Mouse (Mus musculus): Measurements from ENCODE around the gene Stab1. TPM values are rescaled to one million over a fixed set of nuclear protein-coding genes. Genes with fewer than 3 reads are reported as not detected.

The Stab1 gene
- polyA plus RNA-seq, 1 experiment from 2014 or later = 76.1 TPM

DNA sequence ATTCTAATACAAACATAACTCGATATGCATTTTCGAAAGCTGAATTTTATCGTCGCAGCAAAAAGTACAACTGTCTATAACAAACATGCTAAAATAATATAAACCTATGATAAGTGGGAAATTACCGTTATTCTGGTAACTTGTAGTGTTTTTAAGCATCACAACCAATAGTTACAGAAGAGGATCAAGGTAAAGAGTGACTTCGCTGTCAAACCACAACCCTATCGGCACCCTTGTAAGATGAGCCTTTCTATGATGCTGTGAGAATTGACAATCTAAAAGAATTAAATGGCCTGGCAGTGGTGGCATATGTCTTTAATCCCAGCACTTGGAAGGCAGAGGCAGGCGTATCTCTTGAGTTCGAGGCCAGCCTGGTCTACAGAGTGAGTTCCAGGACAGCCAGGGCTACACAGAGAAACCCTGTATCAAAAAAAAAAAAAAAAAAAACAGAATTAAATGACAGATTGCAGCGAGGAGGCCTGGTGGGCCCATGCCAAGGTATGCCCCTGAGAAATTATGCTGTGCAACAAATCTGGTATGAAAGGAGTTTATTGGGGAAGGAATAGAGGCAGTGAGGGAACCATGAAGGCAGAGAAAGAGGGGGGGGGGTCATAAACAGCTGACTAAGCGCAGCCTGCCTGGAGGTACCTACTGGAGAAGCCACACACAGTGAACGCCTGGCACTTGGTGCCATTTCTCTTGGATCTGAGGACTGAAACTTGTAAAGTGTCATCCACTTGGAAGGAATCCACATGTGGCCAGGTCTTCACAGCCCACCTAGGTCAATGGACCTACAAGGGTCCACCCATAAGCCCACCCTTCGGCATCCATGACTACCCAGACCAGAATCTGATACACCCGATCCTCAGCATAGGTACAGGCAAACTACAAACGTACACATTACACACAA is 38.9 kb downstream of the Stab1 start:
- Histone ChIP-seq H3K4me1 (ENCODE audit: control insufficient read depth, insufficient read depth, low read length) (peaks cover 61% of the 10 kb centered on the region), H3K9me3 (ENCODE audit: control insufficient read depth, low read length) (no peaks in the 10 kb centered on the region), H3K9ac (ENCODE audit: low read depth, low read length) (no peak overlapping the region), H3K27me3 (replicated peaks; ENCODE audit: control insufficient read depth, insufficient read depth, low read length) (no peaks in the 10 kb centered on the region), H3K27ac (replicated peaks; ENCODE audit: low read depth, low read length) (peak overlapping the region; percentile 84), H3K4me3 (ENCODE audit: low read depth, low read length) (peak overlapping the region; percentile 69), H3K4me2 (ENCODE audit: low read depth, low read length) (peak overlapping the region; percentile 74), H3K36me3 (ENCODE audit: control insufficient read depth, insufficient read depth, low read length) (peaks cover 6% of the 10 kb centered on the region)
- ATAC-seq (ENCODE audit: low read depth) (no peak), DNase-seq (ENCODE audit: low spot score) (no peak)
- 63% methylated on average over 14 of the region's 15 CpGs for WGBS

DNA sequence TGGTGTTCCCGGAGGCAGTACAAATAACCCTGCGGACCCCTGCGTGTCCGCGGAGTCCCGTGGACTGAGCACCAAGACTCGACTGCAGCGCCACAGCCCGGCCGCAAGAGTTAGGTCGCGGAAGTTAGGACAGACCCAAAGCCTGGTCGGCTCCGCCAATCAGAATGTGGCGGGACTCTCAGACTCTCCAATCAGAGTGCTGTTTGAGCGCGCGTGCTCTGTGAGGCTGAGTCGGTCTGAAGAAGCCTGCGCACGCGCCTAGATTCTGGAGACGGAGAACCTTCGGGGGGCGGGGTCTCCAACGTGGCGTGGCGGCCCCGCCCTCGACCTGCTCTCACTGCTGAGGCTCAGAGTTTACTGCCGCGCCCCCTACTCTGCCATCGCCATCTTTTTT is 39.6 kb downstream of the Stab1 start, which contains the start of gene Smim4:
Smim4 (minus strand) TSS at position 131 of the 394 bp plus-strand sequence.
- Histone ChIP-seq H3K4me3 (ENCODE audit: low read depth, low read length) (peak within 1 kb of the TSS; percentile 69), H3K9me3 (ENCODE audit: control insufficient read depth, low read length) (no peaks in the 10 kb centered on the region), H3K9ac (ENCODE audit: low read depth, low read length) (peak within 1 kb of the TSS; percentile 84), H3K4me2 (ENCODE audit: low read depth, low read length) (peak within 1 kb of the TSS; percentile 74), H3K36me3 (ENCODE audit: control insufficient read depth, insufficient read depth, low read length) (peaks cover 10% of the 10 kb centered on the region; the same call in 1 of the 2 replicates), H3K27me3 (replicated peaks; ENCODE audit: control insufficient read depth, insufficient read depth, low read length) (no peaks in the 10 kb centered on the region), H3K4me1 (ENCODE audit: control insufficient read depth, insufficient read depth, low read length) (peaks cover 58% of the 10 kb centered on the region), H3K27ac (replicated peaks; ENCODE audit: low read depth, low read length) (peak within 1 kb of the TSS; percentile 84)
- WGBS = under 1% methylated on average over 33 of the region's 33 CpGs
- DNase-seq (ENCODE audit: low spot score) (peak; percentile 100), ATAC-seq (ENCODE audit: low read depth) (peak; percentile 94)

DNA sequence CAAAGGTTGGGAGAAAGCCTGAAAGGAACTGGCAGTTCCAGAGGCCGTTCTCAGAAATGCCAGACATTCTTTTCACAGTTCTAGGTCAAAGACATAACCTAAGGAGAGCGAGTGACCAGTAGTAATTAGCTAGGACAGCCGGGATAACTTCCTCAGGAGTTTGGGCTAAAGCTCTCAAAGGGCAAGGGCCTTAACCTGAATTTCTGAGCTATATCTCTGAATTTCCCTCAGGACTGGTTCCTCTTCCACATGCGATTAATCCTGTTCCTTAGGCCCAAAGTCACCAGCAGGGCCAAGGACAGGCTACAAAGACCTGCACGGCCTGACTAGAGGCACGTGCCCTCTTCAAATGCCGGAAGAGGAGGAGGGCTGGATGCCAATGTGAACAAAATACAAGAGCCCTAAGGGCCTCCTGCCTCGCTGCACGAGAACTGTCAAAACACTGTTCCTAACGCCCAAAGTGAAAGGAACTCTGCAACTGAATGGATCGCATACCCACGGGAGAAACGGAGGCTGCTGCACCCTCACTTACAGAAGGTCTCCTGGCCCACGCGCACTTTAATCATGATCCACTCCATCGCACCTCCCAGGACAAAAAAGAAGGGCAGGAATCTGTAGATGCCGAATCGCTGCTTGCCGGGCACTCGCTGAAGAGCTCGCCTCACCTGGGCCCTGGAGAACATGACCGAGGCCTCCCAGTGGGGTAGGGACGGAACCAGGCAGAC is 40.2 kb downstream of the Stab1 start:
- Histone ChIP-seq H3K36me3 (ENCODE audit: control insufficient read depth, insufficient read depth, low read length) (peaks cover 15% of the 10 kb centered on the region), H3K9ac (ENCODE audit: low read depth, low read length) (peak overlapping the region; percentile 84), H3K27me3 (replicated peaks; ENCODE audit: control insufficient read depth, insufficient read depth, low read length) (no peaks in the 10 kb centered on the region), H3K27ac (replicated peaks; ENCODE audit: low read depth, low read length) (peak overlapping the region; percentile 80), H3K4me2 (ENCODE audit: low read depth, low read length) (peak overlapping the region; percentile 70), H3K9me3 (ENCODE audit: control insufficient read depth, low read length) (no peaks in the 10 kb centered on the region), H3K4me3 (ENCODE audit: low read depth, low read length) (peak overlapping the region; percentile 69), H3K4me1 (ENCODE audit: control insufficient read depth, insufficient read depth, low read length) (peaks cover 53% of the 10 kb centered on the region)
- DNase-seq (ENCODE audit: low spot score) (peak; percentile 75), ATAC-seq (ENCODE audit: low read depth) (no peak)
- WGBS = 1% methylated on average over 23 of the region's 23 CpGs

DNA sequence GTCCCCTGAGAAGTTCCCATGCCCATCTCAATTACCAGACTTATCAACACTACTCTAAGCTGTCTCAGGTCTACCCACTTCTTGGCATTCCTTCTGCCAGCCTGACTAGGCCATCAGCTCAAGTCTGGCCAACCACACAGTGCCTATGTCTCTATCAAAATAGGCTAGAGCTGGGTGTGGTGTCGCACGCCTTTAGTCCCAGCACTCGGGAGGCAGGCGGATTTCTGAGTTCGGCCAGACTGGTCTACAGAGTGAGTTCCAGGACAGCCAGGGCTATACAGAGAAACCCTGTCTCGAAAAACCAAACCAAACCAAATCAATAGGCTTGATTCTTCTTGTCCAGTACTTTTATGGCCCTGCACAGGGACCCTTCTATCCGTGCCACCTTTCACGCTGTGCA is 41.6 kb downstream of the Stab1 start:
- Histone ChIP-seq H3K4me1 (ENCODE audit: control insufficient read depth, insufficient read depth, low read length) (peaks cover 39% of the 10 kb centered on the region), H3K9me3 (ENCODE audit: control insufficient read depth, low read length) (no peaks in the 10 kb centered on the region), H3K4me2 (ENCODE audit: low read depth, low read length) (no peak overlapping the region), H3K36me3 (ENCODE audit: control insufficient read depth, insufficient read depth, low read length) (peaks cover 28% of the 10 kb centered on the region), H3K27ac (replicated peaks; ENCODE audit: low read depth, low read length) (no peak overlapping the region), H3K9ac (ENCODE audit: low read depth, low read length) (no peak overlapping the region), H3K27me3 (replicated peaks; ENCODE audit: control insufficient read depth, insufficient read depth, low read length) (no peaks in the 10 kb centered on the region), H3K4me3 (ENCODE audit: low read depth, low read length) (no peak overlapping the region)
- 93% methylated on average over 8 of the region's 8 CpGs for WGBS
- DNase-seq (ENCODE audit: low spot score) (no peak), ATAC-seq (ENCODE audit: low read depth) (no peak)

DNA sequence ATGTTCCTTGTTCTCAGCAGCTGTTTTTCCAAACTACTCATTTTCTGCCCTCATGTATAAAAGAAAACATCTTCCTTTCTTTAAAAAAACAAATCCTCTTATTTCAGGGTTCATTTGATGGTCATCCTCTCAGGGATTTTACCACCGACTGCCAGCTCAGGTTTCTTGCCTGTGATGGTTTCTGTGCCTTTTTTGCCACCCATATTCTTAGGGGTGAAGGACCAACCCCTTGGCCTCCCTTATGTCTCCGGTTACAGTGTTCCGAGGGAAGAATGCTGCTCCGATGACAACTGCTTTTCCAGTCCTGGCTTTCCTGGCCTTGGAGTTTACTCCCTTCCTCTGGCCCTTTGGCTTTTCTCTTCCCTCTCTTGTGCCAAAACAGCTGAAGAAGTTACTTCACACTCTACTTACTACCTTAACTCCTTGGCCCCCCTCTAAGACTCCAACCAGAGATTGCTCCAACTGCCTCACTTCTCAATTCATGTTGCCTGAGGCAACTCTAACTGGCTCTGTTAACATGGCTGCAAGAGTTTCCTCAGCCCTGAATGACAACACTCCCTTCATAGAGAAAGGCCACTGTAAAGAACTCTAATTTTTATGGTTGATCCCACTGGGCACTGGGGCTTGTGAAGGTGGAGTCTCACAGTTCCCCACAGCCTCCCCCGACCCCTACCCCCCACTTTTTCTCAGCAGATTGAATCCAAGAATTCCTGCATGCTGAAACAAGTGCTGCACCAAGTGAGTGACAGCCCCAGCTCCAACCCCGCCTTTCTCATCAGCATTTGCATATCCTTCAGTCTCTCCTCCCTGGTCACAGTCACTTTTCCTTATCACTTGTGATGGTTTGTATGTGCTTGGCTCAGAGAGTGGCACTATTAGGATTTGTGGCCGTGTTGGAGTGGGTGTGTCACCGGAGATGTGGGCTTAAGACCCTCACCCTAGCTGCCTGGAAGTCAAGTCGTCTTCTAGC is 43.0 kb downstream of the Stab1 start:
- WGBS = 39% methylated on average over 9 of the region's 9 CpGs
- DNase-seq (ENCODE audit: low spot score) = peak; percentile 75
- no peak overlapping the region for H3K4me3 ChIP-seq (ENCODE audit: low read depth, low read length)

DNA sequence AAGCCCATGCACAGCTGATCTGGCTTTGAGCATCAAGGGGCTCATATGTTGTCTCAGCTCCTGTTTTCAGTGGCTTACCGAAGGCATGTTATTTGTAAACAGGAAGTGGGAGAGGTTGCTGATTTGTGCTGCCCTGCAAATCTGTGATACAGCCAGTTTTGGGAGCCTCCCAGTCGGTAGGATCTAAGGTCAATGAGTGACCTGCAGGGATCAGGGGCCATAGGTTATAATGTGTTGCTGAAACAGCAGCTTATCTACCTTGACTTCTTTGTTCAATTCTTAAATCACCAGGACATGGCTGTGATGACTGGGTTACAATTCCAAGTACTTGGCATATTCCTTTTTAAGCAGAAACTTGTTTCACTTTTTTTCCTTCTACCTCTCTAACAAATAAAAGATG is 52.9 kb downstream of the Stab1 start:
- Histone ChIP-seq H3K27me3 (replicated peaks; ENCODE audit: control insufficient read depth, insufficient read depth, low read length) (no peaks in the 10 kb centered on the region), H3K9me3 (ENCODE audit: control insufficient read depth, low read length) (no peaks in the 10 kb centered on the region), H3K27ac (replicated peaks; ENCODE audit: low read depth, low read length) (no peak overlapping the region), H3K4me2 (ENCODE audit: low read depth, low read length) (no peak overlapping the region), H3K4me1 (ENCODE audit: control insufficient read depth, insufficient read depth, low read length) (no peaks in the 10 kb centered on the region), H3K9ac (ENCODE audit: low read depth, low read length) (no peak overlapping the region), H3K36me3 (ENCODE audit: control insufficient read depth, insufficient read depth, low read length) (peaks cover 80% of the 10 kb centered on the region), H3K4me3 (ENCODE audit: low read depth, low read length) (no peak overlapping the region)
- ATAC-seq (ENCODE audit: low read depth) = no peak
- 67% methylated on average over 2 of the region's 2 CpGs for WGBS
- no peak for DNase-seq (ENCODE audit: low spot score)

More for the DNA sequence above, 43.0 kb downstream of the Stab1 start:
- 0 out of 2 replicates have a peak overlapping the region, but pooled peaks have one; percentile 20 for H3K9ac ChIP-seq (ENCODE audit: low read depth, low read length)
- H3K36me3 ChIP-seq (ENCODE audit: control insufficient read depth, insufficient read depth, low read length) = peaks cover 33% of the 10 kb centered on the region
- H3K27ac ChIP-seq (replicated peaks; ENCODE audit: low read depth, low read length) = peak overlapping the region; percentile 75
- ATAC-seq (ENCODE audit: low read depth) = no peak
- peaks cover 37% of the 10 kb centered on the region for H3K4me1 ChIP-seq (ENCODE audit: control insufficient read depth, insufficient read depth, low read length)
- H3K9me3 ChIP-seq (ENCODE audit: control insufficient read depth, low read length) = no peaks in the 10 kb centered on the region
- H3K4me2 ChIP-seq (ENCODE audit: low read depth, low read length) = peak overlapping the region; percentile 25
- no peaks in the 10 kb centered on the region for H3K27me3 ChIP-seq (replicated peaks; ENCODE audit: control insufficient read depth, insufficient read depth, low read length)

- H3K4me2 ChIP-seq (ENCODE audit: low read depth, low read length) = no peak overlapping the region
- DNase-seq (ENCODE audit: low spot score) = no peak
- H3K4me3 ChIP-seq (ENCODE audit: low read depth, low read length) = no peak overlapping the region
- H3K4me1 ChIP-seq (ENCODE audit: control insufficient read depth, insufficient read depth, low read length) = no peaks in the 10 kb centered on the region
- H3K27ac ChIP-seq (replicated peaks; ENCODE audit: low read depth, low read length) = no peak overlapping the region
- no peak overlapping the region for H3K9ac ChIP-seq (ENCODE audit: low read depth, low read length)
- no peak for ATAC-seq (ENCODE audit: low read depth)
- H3K27me3 ChIP-seq (replicated peaks; ENCODE audit: control insufficient read depth, insufficient read depth, low read length) = no peaks in the 10 kb centered on the region
- WGBS = 81% methylated on average over 3 of the region's 3 CpGs
- H3K9me3 ChIP-seq (ENCODE audit: control insufficient read depth, low read length) = no peaks in the 10 kb centered on the region
- H3K36me3 ChIP-seq (ENCODE audit: control insufficient read depth, insufficient read depth, low read length) = peaks cover 84% of the 10 kb centered on the region
Observed at GRCm38 (mm10) chr14:31114011-31114410, 54.4 kb downstream of the Stab1 start.

DNA sequence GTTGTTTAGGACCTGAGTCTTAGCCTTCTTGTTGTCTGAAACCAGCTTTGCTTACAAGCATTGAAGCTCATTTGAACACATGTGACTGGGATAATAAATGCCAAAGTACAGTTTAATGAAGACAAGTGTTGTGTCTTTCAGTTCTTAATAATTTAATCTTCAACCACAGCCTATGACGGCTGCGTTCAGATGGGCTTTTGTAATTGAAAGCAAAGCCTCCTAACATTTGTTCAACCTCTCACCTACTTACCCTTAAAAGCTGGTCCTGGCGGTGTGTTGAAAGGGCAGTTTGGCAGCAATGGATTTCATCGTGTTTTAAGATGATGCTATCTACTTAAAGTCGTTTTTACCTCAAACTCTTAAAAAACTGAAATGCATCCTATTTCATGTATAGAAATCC is 56.3 kb downstream of the Stab1 start:
- H3K4me1 ChIP-seq (ENCODE audit: control insufficient read depth, insufficient read depth, low read length) = no peaks in the 10 kb centered on the region
- no peaks in the 10 kb centered on the region for H3K9me3 ChIP-seq (ENCODE audit: control insufficient read depth, low read length)
- no peak overlapping the region for H3K27ac ChIP-seq (replicated peaks; ENCODE audit: low read depth, low read length)
- DNase-seq (ENCODE audit: low spot score) = no peak
- H3K36me3 ChIP-seq (ENCODE audit: control insufficient read depth, insufficient read depth, low read length) = peaks cover 85% of the 10 kb centered on the region
- no peak overlapping the region for H3K4me3 ChIP-seq (ENCODE audit: low read depth, low read length)
- H3K27me3 ChIP-seq (replicated peaks; ENCODE audit: control insufficient read depth, insufficient read depth, low read length) = no peaks in the 10 kb centered on the region
- no peak overlapping the region for H3K9ac ChIP-seq (ENCODE audit: low read depth, low read length)
- ATAC-seq (ENCODE audit: low read depth) = no peak
- no peak overlapping the region for H3K4me2 ChIP-seq (ENCODE audit: low read depth, low read length)
- 85% methylated on average over 5 of the region's 5 CpGs for WGBS

Measured in embryonic facial prominence, embryonic 14.5 days (tissue).